Mouse (Mus musculus) myocyte (in vitro differentiated cells): ENCODE results near the gene Rdh5. TPM values are rescaled to one million over a fixed set of nuclear protein-coding genes. Genes with fewer than 3 reads are reported as not detected.

ENCODE experiments used
- H3K27me3 ChIP-seq: one replicate; pipeline ENCODE4 v1.6.1; 2011; ENCODE audit not compliant: control insufficient read depth, insufficient read depth, insufficient read length
- H3K36me3 ChIP-seq: one replicate; pipeline ENCODE4 v1.6.1; 2011; ENCODE audit not compliant: control insufficient read depth, insufficient read depth
- H3K4me2 ChIP-seq: one replicate; pipeline ENCODE4 v1.6.1; 2011; ENCODE audit warnings: low read depth, control low read depth
- H3K4me3 ChIP-seq: one replicate; pipeline ENCODE4 v1.5.1; 2011; ENCODE audit warnings: mild to moderate bottlenecking, control low read depth, moderate library complexity
- H3K79me2 ChIP-seq: one replicate; pipeline ENCODE4 v1.6.1; 2011; ENCODE audit not compliant: control insufficient read depth, insufficient read depth
- H3ac ChIP-seq: one replicate; pipeline ENCODE4 v1.6.1; 2011; ENCODE audit not compliant: control insufficient read depth, insufficient read length
- CEBPB ChIP-seq: IDR thresholded peaks from 2 replicates; pipeline ENCODE4 v1.6.1; 2011; ENCODE audit warnings: mild to moderate bottlenecking, moderate library complexity; ENCODE audit not compliant: poor library complexity, insufficient read depth, severe bottlenecking
- E2F4 ChIP-seq: IDR thresholded peaks from one replicate; pipeline ENCODE4 v1.6.1; 2011; ENCODE audit warnings: mild to moderate bottlenecking, control low read depth, moderate library complexity; ENCODE audit not compliant: insufficient read depth
- MAX ChIP-seq: IDR thresholded peaks from one replicate; pipeline ENCODE4 v1.6.1; 2011; ENCODE audit warnings: low read depth, mild to moderate bottlenecking, control low read depth
- MYOD1 ChIP-seq, 3 experiments: IDR thresholded peaks; one replicate each; pipeline ENCODE4 v1.6.1; 2011; ENCODE audit warnings: control low read depth in 2 of 3, low read depth in 2 of 3, mild to moderate bottlenecking in 2 of 3, moderate library complexity in 1 of 3; ENCODE audit not compliant: insufficient read length in 2 of 3, control insufficient read depth in 1 of 3
- MYOG ChIP-seq, 3 experiments: IDR thresholded peaks; one replicate each; pipeline ENCODE4 v1.6.1; 2011; ENCODE audit warnings: control low read depth in 2 of 3, low read depth in 2 of 3, mild to moderate bottlenecking in 2 of 3; ENCODE audit not compliant: insufficient read length in 2 of 3, control insufficient read depth in 1 of 3, insufficient read depth in 1 of 3
- POLR2A ChIP-seq: IDR thresholded peaks from one replicate; pipeline ENCODE4 v1.6.1; 2011; ENCODE audit warnings: low read depth, mild to moderate bottlenecking, control low read depth, moderate library complexity; ENCODE audit not compliant: insufficient read length
- POLR2AphosphoS2 ChIP-seq: IDR thresholded peaks from one replicate; pipeline ENCODE4 v1.6.1; 2011; ENCODE audit warnings: low read depth, control low read depth; ENCODE audit not compliant: insufficient read length
- REST ChIP-seq: IDR thresholded peaks from one replicate; pipeline ENCODE4 v1.6.1; 2011; ENCODE audit warnings: mild to moderate bottlenecking, control low read depth, moderate library complexity; ENCODE audit not compliant: insufficient read depth, insufficient read length
- SRF ChIP-seq: IDR thresholded peaks from one replicate; pipeline ENCODE4 v1.6.1; 2011; ENCODE audit warnings: low read depth; ENCODE audit not compliant: control insufficient read depth, insufficient read length
- TCF12 ChIP-seq: IDR thresholded peaks from one replicate; pipeline ENCODE4 v1.6.1; 2011; ENCODE audit warnings: mild to moderate bottlenecking, control low read depth; ENCODE audit not compliant: poor library complexity, insufficient read depth, severe bottlenecking
- TCF3 ChIP-seq: IDR thresholded peaks from one replicate; pipeline ENCODE4 v1.6.1; 2011; ENCODE audit warnings: low read depth, control low read depth; ENCODE audit not compliant: insufficient read length
- USF1 ChIP-seq: IDR thresholded peaks from one replicate; pipeline ENCODE4 v1.6.1; 2011; ENCODE audit warnings: low read depth, mild to moderate bottlenecking, control low read depth, moderate library complexity
- polyA plus RNA-seq: library from polyadenylated mRNA; unstranded; fragments of >200 nt; fragmentation: generic; extraction: Trizol; gene quantifications from one replicate; pipeline ENCODE4 v1.2.1, GENCODE M21; 2012; ENCODE audit warnings: missing spikeins

Rdh5 gene
- polyA plus RNA-seq, result 63.3 TPM

DNA sequence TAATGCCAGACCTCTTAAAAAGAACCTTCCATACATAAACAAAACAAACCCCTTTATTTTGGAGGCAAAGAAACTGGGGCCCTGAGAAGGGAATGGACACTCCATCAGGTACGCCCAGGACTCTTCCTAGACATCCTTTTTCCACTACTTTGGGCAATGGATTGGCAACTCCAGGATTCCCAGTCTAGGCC, at the start of gene Rdh5:
Gene Rdh5, minus strand, starts transcription at position 67 of the 191 bp plus-strand sequence.
- TF ChIP-seq MYOG (IDR thresholded peaks at IDR 0.05; ENCODE audit: control insufficient read depth in 1 of 3, insufficient read depth in 1 of 3, insufficient read length in 2 of 3, low read depth in 2 of 3) (no peak), REST (no peak), E2F4 (no peak), TCF3 (no peak), USF1 (no peak), POLR2AphosphoS2 (no peak), CEBPB (no peak), TCF12 (no peak), SRF (no peak), MAX (no peak)
- no peaks in the 10 kb centered on the region for H3K27me3 ChIP-seq
- H3K4me3 ChIP-seq, result peak within 1 kb of the TSS; percentile 34

DNA sequence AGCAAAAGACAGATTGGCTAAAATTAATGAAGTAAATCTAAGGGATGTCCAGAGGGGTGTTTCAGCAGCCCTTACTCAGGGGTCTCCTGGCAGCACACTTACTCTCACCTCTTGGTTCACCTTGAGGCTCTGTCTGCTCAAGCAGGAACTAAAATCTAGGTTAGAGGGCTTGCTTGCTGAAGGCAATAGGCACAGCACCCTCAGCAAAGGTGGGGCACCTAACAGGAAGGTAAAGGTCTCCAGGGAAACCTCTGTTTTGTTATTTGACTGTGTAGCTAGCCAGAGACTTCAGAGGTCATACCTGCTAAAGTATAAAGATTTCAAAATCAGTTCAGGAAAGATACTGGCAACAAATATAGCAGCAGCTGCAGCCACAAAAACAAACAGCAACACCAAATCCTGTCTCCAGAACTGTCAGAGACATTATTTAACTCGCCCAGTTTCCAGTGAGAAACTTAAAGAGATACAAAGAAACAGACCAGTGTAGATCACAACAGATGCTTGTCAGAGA, 48.1 kb upstream of the Rdh5 start:
- H3K4me2 ChIP-seq, result no peak overlapping the region
- no peak overlapping the region for H3K4me3 ChIP-seq
- H3K27me3 ChIP-seq, result no peaks in the 10 kb centered on the region
- no peaks in the 10 kb centered on the region for H3K36me3 ChIP-seq
- no peak overlapping the region for H3ac ChIP-seq
- H3K79me2 ChIP-seq, result no peaks in the 10 kb centered on the region
- TF ChIP-seq E2F4, result no peak
- no peak for TF ChIP-seq POLR2AphosphoS2
- TF ChIP-seq MYOD1 (IDR thresholded peaks at IDR 0.05; ENCODE audit: control insufficient read depth in 1 of 3, insufficient read length in 2 of 3, low read depth in 2 of 3), result no peak
- no peak for TF ChIP-seq USF1
- no peak for TF ChIP-seq TCF12
- no peak for TF ChIP-seq SRF
- no peak for TF ChIP-seq TCF3
- no peak for TF ChIP-seq MAX
- TF ChIP-seq POLR2A, result no peak
- TF ChIP-seq MYOG (IDR thresholded peaks at IDR 0.05; ENCODE audit: control insufficient read depth in 1 of 3, insufficient read depth in 1 of 3, insufficient read length in 2 of 3, low read depth in 2 of 3), result no peak
- TF ChIP-seq CEBPB, result no peak
- TF ChIP-seq REST, result no peak

More for the DNA sequence above, at the start of gene Rdh5:
- H3ac ChIP-seq, result peak within 1 kb of the TSS; percentile 49
- H3K36me3 ChIP-seq, result no peaks in the 10 kb centered on the region
- H3K4me2 ChIP-seq, result peak within 1 kb of the TSS; percentile 96
- H3K79me2 ChIP-seq, result peaks cover 14% of the 10 kb centered on the region

DNA sequence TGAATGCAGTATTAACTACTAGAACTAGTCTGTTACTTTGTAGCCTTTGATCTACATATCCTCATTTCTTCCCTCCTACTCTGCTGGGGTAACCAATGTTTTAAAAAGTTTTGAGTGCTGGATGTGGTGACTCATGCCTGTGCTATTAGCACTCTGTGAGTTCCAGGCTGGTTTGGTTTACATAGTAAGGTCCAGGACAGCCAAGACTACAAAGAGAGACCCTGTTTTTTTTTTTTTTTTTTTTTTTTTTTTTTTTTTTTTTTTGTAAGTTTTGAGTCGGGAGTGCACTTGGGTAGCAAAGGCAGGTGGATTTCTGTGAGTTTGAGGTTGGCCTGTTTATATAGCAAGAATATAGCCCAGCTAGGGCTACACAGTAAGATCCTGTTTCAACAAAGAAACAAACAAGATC, 45.7 kb upstream of the Rdh5 start:
- Histone ChIP-seq H3K27me3 (no peaks in the 10 kb centered on the region), H3K4me3 (no peak overlapping the region), H3K36me3 (no peaks in the 10 kb centered on the region), H3K4me2 (peak overlapping the region; percentile 26), H3ac (no peak overlapping the region), H3K79me2 (no peaks in the 10 kb centered on the region)
- no peak for TF ChIP-seq MAX
- TF ChIP-seq POLR2A, result no peak
- TF ChIP-seq MYOD1 (IDR thresholded peaks at IDR 0.05; ENCODE audit: control insufficient read depth in 1 of 3, insufficient read length in 2 of 3, low read depth in 2 of 3), result no peak
- no peak for TF ChIP-seq USF1
- no peak for TF ChIP-seq MYOG (IDR thresholded peaks at IDR 0.05; ENCODE audit: control insufficient read depth in 1 of 3, insufficient read depth in 1 of 3, insufficient read length in 2 of 3, low read depth in 2 of 3)
- TF ChIP-seq E2F4, result no peak
- TF ChIP-seq SRF, result no peak
- TF ChIP-seq TCF3, result no peak
- TF ChIP-seq TCF12, result no peak
- TF ChIP-seq CEBPB, result no peak
- TF ChIP-seq REST, result no peak
- TF ChIP-seq POLR2AphosphoS2, result no peak

DNA sequence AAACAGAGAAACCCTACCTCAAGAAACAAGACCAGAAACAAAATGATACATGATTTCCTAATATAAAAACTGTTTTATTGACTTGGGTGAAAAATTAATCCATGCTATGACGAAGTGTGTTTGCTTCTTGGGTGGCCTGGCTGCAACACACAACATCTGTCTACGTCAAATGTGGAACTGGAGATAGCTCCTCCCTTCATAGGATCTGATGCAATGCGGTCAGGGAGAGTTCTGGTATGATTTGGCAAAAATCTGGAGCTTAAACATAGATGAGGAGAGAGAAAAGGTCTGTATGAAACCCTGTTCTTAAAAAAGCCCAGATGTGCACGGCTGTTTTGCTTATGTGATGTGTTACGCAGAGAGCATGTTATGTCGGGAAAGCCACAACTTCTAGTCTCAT, 43.2 kb upstream of the Rdh5 start:
- Histone ChIP-seq H3K36me3 (no peaks in the 10 kb centered on the region), H3K79me2 (no peaks in the 10 kb centered on the region), H3K27me3 (no peaks in the 10 kb centered on the region), H3K4me2 (no peak overlapping the region), H3ac (no peak overlapping the region), H3K4me3 (no peak overlapping the region)
- TF ChIP-seq TCF12, result no peak
- peak; percentile 50; the same call in 1 of the 2 replicates for TF ChIP-seq CEBPB

DNA sequence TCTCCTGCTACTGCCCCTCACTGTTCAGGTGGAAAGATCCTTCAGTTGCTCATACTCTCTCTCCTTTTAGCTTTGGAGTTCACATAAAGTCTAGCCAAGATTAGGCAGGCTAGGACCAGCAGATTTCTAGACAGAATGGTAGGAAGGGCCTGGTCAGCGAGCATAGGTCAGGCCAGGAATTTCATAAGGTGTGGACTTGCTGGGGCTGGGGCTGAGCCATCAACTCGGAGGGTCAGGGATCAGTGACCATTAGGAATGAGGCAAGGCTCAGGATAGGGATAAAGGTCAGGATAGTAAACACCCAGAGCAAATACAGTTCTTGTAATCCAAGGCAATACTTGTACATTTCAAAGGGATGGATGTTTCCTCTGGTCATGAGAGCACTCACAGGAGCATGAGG, 42.3 kb upstream of the Rdh5 start:
- no peak overlapping the region for H3ac ChIP-seq
- no peaks in the 10 kb centered on the region for H3K79me2 ChIP-seq
- H3K4me2 ChIP-seq, result no peak overlapping the region
- H3K36me3 ChIP-seq, result no peaks in the 10 kb centered on the region
- H3K4me3 ChIP-seq, result no peak overlapping the region
- H3K27me3 ChIP-seq, result no peaks in the 10 kb centered on the region
- no peak for TF ChIP-seq SRF
